Mouse (Mus musculus): Measurements from ENCODE around the gene Dand5. TPM values are rescaled to one million over a fixed set of nuclear protein-coding genes. Genes with fewer than 3 reads are reported as not detected.
"Not testable (repeated sequence)": the region's sequence is repeated elsewhere in the genome, so short reads cannot be mapped to it uniquely, and the experiment has no call there.

Gene Dand5
- total RNA-seq, 2 experiments from 2014 or later: 7.4 to 8.3 TPM

GRCm38 (mm10) chr8:84837149-84837911, 14.7 kb upstream of the Dand5 start:
- intact Hi-C loops (cut with DNase I): no loop called here
- DNase-seq (ENCODE audit: extremely low spot score in 1 of 2, low spot score in 2 of 2): no peak

- intact Hi-C loops (cut with DNase I): no loop called here
Measured at GRCm38 (mm10) chr8:84834866-84835855, 12.5 kb upstream of the Dand5 start.

GRCm38 (mm10) chr8:84834002-84834865, 11.6 kb upstream of the Dand5 start:
- intact Hi-C loops (cut with DNase I): no loop called here

More at GRCm38 (mm10) chr8:84834866-84835855, 12.5 kb upstream of the Dand5 start:
- peak; percentile 74 to 76 for DNase-seq (ENCODE audit: extremely low spot score in 1 of 2, low spot score in 2 of 2)

GRCm38 (mm10) chr8:84832759-84833742, 10.4 kb upstream of the Dand5 start:
- intact Hi-C loops (cut with DNase I): no loop called here

More at GRCm38 (mm10) chr8:84834002-84834865, 11.6 kb upstream of the Dand5 start:
- DNase-seq (ENCODE audit: extremely low spot score in 1 of 2, low spot score in 2 of 2): no peak

GRCm38 (mm10) chr8:84832034-84832717, 9.6 kb upstream of the Dand5 start:
- peak; percentile 66 to 86 for DNase-seq (ENCODE audit: extremely low spot score in 1 of 2, low spot score in 2 of 2)
- intact Hi-C loops (cut with DNase I): no loop called here

More at GRCm38 (mm10) chr8:84832759-84833742, 10.4 kb upstream of the Dand5 start:
- DNase-seq (ENCODE audit: extremely low spot score in 1 of 2, low spot score in 2 of 2): no peak

GRCm38 (mm10) chr8:84831490-84831889, 8.9 kb upstream of the Dand5 start, which contains the start of gene Gadd45gip1:
Gene Gadd45gip1 (plus strand): TSS chr8:84831522.
- intact Hi-C loops (cut with DNase I): no loop called here
- no peak for DNase-seq (ENCODE audit: extremely low spot score in 1 of 2, low spot score in 2 of 2)

- intact Hi-C loops (cut with DNase I); DNase-seq (ENCODE audit: extremely low spot score in 1 of 2, low spot score in 2 of 2): not testable (repeated sequence)
Measured at GRCm38 (mm10) chr8:84826518-84826917, 3.9 kb upstream of the Dand5 start.

GRCm38 (mm10) chr8:84825636-84826035, 3.0 kb upstream of the Dand5 start:
- DNase-seq (ENCODE audit: extremely low spot score in 1 of 2, low spot score in 2 of 2): no peak
- intact Hi-C loops (cut with DNase I): no loop called here

GRCm38 (mm10) chr8:84823653-84824052, 1.0 kb upstream of the Dand5 start:
- intact Hi-C loops (cut with DNase I): no loop called here
- DNase-seq (ENCODE audit: extremely low spot score in 1 of 2, low spot score in 2 of 2): peak in 1 of 2 experiments; percentile 80

- DNase-seq (ENCODE audit: extremely low spot score in 1 of 2, low spot score in 2 of 2): no peak
- intact Hi-C loops (cut with DNase I): no loop called here
Measured at GRCm38 (mm10) chr8:84816117-84816516, 6.5 kb downstream of the Dand5 start.

GRCm38 (mm10) chr8:84815547-84815946, 7.1 kb downstream of the Dand5 start:
- intact Hi-C loops (cut with DNase I): no loop called here
- DNase-seq (ENCODE audit: extremely low spot score in 1 of 2, low spot score in 2 of 2): peak; percentile 90 to 93

- intact Hi-C loops (cut with DNase I): loop anchor here (5.0 kb wide), 2 partner anchors 172 to 222 kb away; no protein-coding TSS in a partner anchor
Measured at GRCm38 (mm10) chr8:84814555-84815441, 7.8 kb downstream of the Dand5 start.

GRCm38 (mm10) chr8:84814240-84814554, 8.4 kb downstream of the Dand5 start:
- intact Hi-C loops (cut with DNase I): loop anchor here (5.0 kb wide), 2 partner anchors 172 to 222 kb away; no protein-coding TSS in a partner anchor
- no peak for DNase-seq (ENCODE audit: extremely low spot score in 1 of 2, low spot score in 2 of 2)

More at GRCm38 (mm10) chr8:84814555-84815441, 7.8 kb downstream of the Dand5 start:
- DNase-seq (ENCODE audit: extremely low spot score in 1 of 2, low spot score in 2 of 2): peak in 1 of 2 experiments; percentile 74

GRCm38 (mm10) chr8:84813830-84814229, 8.8 kb downstream of the Dand5 start:
- no peak for DNase-seq (ENCODE audit: extremely low spot score in 1 of 2, low spot score in 2 of 2)
- intact Hi-C loops (cut with DNase I): loop anchor here (2.0 to 5.0 kb wide), 3 partner anchors 105 to 222 kb away; no protein-coding TSS in a partner anchor

- DNase-seq (ENCODE audit: extremely low spot score in 1 of 2, low spot score in 2 of 2): peak; percentile 82 to 84
- intact Hi-C loops (cut with DNase I): loop anchor here (2.0 to 5.0 kb wide), 3 partner anchors 104 to 221 kb away; no protein-coding TSS in a partner anchor
Measured at GRCm38 (mm10) chr8:84813059-84813458, 9.6 kb downstream of the Dand5 start.

All from left cerebral cortex, postnatal 10 days (tissue).